Mouse (Mus musculus) heart, postnatal 0 days (tissue): ENCODE measurements around the gene Gm44965.

ENCODE experiments used
- CTCF ChIP-seq: IDR thresholded peaks from 2 replicates; pipeline ENCODE4 v1.5.1; 2016; ENCODE audit warnings: antibody characterized with exemption, control low read depth, low read depth
- EP300 ChIP-seq: IDR thresholded peaks from 2 replicates; pipeline ENCODE4 v1.6.1; 2016; ENCODE audit warnings: antibody characterized with exemption, low read depth

GRCm38 (mm10) chr6:48638553-48638952, 44.8 kb downstream of the Gm44965 start:
- no peak for TF ChIP-seq CTCF
- no peak for TF ChIP-seq EP300
